Mouse (Mus musculus) cerebellum, adult 11 months (tissue): Measurements from ENCODE around the gene Lipa.
A peak's percentile ranks its signal among the peaks of the same experiment; 100 is the strongest.

Experiments
- DNase-seq: peaks from one replicate; pipeline ENCODE4 v3.0.0; 2022

Gene Lipa

DNA sequence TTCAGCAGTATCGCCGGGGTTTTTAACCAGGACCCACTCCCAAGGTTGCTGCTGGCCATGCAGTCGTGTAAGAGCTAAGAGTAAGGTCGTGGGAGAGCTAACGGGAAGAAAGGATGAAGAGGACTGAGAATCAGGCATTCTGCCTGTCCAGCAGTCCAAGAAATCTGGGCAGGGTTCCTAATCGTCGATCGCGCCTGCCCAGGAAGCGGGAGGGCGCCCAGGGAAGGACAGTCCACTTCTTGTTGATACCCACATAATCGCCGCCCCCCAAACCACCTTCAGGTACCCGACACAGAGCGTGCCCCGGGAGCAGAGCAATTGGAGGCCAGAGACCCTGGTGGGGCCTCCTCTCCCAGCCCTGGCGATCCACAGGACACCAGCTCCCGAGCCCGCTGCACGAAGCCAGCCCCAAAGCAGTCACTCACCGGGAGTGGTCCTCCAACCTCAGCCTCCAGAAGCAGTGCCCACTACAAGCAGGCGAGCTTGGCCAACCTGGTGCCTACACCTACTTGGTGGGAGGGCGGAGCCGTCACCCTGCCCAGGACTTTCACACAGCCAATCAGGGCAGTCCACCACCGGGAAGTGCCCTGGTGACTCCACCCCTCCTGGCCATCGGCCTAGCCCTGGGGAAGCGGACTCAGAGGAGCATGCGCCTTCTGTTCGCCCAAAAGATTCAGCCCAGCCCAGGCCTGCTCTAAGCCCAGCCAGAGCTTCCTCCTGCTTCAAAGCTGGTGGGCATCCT is at the start of gene Lipa:
Gene Lipa (minus strand): TSS at position 534 of the 742 bp plus-strand sequence.
- peak; percentile 96 for DNase-seq

DNA sequence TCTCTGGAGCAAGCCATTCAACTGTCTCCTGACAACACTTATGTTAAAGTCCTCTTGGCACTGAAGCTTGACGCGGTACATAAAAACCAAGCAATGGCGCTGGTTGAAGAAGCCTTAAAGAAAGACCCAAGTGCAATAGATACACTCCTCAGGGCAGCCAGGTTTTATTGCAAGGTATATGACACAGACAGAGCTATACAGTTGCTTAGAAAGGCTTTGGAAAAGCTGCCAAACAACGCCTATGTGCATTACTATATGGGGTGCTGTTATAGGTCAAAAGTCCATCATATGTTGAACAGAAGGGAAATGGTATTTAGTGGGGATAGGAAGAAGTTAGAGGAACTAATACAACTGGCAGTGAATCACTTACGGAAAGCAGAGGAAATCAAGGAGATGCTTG is 46.4 kb upstream of the Lipa start:
- DNase-seq: no peak

DNA sequence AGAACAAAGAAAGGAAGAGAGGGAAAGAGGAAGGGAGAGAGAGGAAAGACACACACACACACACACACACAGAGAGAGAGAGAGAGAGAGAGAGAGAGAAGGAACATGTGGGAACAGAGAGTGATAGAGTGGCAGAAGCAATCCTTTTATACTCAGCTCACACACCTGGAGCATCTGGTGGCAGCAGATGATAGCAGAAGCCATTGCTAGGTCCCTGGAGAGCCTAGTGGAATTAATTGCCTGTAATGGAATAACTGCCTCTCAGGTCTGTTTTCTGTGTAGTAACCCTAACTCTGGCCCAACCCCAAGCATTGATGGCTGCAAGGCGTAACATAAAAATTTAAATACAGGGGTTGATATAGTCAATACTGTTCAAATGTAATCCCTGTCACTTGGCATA is 43.8 kb upstream of the Lipa start:
- no peak for DNase-seq

DNA sequence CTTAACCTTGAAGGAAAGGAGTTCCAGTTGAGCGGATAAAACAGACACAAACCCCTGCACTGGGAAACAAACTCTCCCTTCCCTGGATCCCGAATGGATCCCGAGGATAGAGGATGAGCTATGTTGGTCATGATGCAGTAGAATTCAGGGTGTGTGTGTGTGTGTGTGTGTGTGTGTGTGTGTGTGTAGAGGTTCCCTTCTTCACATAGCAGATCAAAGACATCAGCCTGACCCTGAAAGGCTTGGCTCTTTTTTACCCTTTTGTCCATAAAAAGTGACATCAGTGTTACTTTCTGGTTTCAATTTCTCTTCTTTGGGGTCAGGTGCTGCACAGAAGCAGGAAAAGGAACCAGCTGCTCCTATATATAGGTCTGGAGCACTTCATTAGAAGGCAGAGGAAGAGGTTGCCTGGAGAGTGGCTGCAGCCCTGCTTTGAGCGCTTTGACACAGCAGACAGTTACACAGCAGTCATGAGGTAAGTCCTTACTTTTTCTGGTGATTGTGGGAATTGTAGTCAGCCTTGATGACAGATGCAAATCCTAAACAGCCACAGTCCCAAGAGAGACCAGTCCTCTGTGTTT is 42.7 kb upstream of the Lipa start:
- no peak for DNase-seq

DNA sequence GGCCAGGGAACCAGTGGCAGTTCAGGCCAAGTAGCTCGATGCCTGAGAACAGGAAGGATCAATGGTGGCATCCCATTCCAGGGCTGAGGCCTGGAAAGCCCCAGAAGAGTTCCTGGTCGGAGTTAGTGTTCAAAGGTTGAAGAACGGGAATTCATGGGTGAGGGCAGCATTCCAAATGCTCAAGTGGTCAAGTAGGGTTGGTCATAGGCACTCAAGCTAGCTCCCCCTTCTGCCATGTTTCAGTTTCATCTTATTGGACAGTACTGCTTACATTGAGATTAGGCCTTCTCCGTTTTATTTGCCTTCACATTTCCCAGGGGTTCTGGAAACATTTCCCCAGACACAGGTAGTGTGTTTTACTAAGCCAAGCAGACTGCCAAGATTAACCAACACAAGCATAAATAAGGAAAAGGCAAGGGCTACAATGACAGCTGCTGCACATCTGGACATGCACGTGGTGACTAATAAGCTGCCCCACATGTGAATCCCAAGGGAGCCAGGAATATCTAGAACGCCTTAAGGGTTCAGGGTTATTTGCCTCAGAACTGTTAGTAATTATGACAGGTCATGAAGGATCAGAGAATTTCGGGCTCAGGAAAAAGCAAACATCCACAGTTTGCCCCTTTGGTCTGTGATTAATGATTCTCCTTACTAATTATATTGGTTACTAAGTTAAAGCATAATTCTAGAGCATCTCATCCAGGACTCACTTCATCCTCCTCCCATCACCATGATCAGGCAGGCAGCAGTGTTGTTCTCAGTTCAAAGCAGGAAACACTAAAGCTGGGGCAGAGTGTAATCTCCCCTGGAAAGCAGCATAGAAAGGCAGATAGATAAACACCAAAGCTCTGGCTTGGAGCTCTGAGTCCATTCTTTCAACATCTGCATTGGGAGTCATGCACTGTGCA is 42.0 kb upstream of the Lipa start:
- DNase-seq: no peak

DNA sequence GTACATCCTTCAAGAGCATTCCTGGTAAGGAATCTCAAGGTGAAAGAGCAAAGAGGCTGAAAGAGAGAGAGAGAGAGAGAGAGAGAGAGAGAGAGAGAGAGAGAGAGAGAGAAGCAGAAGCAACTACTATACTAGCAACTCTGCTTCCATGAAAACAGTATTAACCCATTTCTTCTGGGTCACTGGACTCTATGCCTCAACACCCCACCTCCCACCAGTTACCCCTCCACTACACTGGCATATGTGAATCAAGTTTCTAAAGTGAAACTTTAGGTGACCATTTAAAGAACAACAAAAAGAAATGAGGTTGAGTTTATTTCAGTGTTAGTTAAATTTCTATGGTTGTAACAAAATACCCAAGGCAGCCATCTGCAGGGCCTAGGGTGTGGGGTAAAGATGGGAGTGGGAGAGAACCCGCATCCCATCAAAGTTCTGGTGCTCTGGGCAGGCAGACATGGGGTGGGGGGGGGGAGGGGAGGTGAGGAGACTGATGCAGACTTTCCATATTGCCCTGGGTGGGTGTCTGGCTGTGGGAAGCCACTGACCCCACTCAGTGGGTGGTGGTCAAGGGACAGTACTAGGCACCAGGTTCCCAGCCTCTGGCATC is 39.0 kb upstream of the Lipa start:
- DNase-seq: no peak

DNA sequence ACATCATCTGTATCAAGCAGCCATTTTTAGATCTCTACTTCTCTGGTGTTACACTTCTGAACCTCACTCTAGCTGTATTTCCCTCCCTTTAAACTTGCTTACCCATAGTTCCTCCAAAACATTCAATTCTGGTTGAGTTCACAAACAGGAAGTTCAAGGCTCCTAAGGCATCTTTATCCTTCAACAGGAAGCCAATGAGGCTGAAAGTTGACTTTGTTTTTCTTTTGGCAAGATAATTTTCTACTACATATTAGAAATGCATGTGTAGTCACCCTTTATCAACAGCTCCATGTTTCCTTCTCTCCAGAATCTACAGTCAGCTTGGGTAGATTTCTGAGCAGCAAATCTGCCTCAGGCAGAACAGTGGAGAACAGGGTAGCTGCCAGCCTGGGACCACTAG is 35.3 kb upstream of the Lipa start:
- no peak for DNase-seq

DNA sequence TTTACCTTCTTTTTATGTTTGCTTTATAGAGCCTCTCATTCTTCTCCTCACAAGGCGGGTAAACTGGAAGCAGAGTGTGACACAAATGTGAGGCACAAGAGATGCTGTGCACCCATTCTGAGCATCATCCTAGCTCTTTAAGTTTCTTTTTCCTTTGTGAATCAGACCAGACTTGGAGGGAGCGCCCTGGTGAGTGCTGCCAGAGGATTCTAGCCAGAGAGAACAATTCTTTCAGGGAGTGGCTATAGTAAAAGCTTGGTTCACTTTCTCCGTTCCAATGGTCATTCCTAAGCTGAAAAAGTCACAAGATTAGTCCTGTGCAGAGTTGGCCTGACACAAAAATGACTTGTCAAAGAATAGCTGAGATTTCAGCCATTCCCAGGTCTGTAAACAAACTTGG is 29.3 kb upstream of the Lipa start:
- no peak for DNase-seq

DNA sequence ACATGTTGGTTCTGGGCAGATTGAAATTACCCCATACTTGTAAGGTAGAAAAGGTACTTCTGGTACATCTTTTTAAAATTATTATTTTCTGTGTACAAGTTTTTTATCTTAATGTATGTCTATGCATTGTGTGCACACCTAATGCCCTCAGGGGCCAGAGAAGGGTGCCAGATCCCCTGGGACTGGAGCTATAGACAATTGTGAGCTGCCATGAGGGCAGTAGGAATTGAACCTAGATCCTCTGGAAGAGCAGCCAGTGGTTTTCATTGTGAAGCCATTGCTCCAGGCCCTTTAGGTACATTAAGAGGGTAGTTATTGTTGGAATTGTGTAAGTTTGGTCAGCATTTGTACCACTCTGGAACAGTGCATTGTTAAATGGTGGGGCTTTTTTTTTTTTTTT is 26.8 kb upstream of the Lipa start:
- no peak for DNase-seq

DNA sequence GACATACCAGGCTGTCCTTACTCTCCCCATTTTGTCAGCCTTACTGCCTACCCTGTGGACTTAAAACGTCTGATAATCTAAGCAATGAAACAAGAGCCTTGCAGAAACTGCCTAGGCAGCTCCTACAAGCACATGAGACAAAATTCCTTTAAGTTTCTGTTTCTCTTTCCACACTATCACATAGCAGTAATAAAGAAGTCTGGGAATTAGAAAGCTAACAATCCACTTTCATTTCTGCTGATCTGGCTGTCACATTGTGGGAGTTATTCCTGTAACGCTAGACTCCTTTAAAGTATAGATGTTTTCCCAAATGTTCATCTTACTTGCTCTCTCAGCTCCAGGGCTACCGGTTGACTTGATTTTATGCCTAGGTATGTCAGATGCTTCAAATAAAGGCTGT is 26.2 kb upstream of the Lipa start:
- no peak for DNase-seq

DNA sequence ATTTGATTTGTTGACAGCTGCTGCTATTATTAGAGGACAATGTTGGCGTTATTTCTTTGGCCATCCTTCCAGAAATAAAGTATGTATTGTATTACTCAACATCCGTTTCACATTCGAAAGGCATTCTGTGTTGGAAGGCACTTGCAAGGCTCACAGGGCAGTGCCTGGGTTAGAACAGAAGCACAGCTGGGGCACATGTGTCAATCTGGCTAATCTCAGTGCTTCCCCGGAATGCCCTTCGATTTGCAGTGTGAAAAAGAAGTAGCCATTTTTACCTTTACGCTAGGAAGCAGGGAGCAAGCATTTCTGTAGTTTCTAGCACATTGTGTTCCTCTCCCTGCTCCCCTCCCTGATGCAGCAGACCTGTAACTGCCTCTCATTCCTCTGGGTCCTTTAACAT is 25.7 kb upstream of the Lipa start:
- no peak for DNase-seq

DNA sequence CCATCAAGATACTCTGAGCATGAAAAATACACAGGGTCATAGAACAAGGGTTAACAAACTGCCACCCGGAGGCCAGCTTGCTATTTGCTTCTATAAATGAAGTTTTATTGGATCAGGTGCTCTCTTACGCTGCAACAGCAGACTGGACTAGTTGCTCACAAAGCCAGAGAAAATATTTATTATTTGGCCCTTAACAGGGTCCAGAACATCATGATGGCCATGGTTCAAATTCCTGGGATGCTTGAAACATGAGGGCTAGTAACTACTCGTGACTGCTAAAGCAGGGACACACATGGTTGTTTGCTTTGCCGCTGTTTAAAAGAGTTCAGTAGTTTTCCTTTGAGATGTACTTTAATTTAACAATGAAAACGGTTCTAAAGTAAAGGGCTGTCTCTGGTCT is 24.7 kb upstream of the Lipa start:
- DNase-seq: no peak

DNA sequence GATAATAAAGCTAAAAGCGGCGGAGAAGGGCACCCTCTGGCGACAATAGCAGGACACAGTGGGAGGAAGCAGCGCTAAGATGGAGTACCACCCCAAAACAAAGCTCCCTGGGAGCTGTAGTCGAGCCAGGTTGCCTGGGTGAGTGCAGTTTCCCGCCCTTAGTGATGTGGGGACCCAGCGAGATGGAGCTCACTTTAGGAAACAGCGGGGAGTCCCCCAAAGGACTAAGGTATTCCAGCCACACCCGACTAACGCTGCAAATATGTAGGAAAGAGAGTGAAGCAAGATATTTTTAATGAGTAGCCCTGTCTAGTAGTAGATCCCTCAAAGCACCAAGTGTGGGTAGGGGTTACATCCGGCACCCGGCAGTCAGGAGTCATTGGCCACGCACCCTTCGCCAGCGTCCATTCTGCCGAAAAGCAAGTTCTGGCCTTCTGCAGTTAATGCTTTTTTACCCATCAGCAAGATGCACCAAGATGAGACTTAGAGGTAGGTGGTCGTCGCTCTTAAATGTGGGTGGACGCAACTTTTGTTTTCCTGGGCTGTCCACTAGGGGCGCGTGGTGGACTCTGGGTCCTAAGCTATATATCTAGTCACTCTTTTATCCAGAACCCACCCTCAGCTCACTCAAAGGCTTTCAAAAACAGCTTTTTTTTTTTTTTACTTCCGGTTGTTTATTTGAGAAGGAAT is 23.4 kb upstream of the Lipa start, which contains the start of gene Ifit2:
Gene Ifit2 (plus strand): TSS at position 161 of the 690 bp plus-strand sequence.
- peak; percentile 33 for DNase-seq

DNA sequence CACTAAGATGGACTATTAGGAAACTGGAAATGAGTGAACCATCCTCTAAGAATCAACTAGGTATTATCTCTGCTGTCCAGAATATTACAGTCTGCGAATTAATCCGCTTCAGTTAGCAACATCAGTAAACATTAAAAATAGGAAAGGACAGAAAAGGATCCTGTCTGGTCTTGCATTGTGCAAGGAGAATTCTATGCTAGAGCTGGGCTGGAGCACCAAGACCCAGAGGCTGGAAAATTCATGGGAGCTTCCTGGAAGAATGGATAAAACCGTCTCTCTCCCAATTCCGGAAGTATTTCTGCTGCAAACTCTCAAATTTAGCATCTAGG is 22.9 kb upstream of the Lipa start:
- no peak for DNase-seq

DNA sequence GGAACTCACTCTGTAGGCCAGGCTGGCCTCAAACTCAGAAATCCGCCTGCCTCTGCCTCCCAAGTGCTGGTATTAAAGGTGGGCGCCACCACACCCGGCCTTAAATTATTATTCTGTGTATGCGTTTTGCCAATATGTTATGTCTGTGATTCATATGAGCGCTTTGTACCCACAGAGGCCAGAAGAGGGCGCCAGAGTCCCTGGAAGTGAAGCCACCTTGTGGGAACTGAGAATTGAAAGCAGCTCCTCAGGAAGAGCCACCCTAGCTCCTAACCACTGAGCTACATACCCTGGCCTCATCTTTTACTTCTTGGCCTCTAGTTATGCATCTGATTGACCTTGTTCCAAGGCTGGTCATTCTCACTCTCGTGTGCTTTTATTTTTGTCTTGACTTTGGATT is 20.7 kb upstream of the Lipa start:
- DNase-seq: peak; percentile 30

DNA sequence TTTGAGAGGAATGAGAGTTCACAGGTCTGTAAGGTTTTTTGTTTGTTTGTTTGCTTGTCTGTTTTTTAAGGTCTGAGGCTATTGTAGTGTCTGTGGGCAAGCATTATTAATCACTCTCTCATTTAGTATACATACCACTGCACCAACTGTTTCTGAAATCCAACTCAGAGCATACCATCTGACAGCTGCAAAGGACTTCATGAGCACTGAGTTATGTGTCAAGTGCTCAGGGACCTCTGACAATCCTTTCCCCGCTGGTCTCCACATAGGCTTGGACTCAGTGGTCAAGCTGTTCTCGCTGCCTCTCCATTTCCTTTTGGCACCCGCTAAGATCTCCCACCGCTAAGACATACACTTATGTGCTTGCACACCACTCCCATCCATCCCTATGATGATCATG is 18.9 kb upstream of the Lipa start:
- DNase-seq: no peak

DNA sequence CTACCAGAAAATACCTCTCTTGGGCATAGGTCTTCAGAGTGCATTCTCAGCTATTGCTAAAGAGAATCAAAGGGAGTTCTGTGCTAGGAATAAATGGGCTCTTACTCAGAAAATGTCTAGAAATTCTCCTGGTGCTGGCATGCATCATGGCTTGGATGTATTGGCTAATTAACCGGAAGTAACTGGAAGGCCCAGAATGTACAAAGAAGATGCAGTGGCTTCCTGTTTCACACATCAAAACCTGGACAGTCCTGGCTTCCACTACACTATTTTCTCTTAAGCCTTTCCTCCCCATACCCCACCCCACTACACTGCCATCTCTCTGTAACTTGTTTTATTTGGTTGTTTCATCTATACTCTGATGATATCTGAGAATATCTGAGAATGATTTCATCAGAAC is 12.1 kb upstream of the Lipa start:
- no peak for DNase-seq

DNA sequence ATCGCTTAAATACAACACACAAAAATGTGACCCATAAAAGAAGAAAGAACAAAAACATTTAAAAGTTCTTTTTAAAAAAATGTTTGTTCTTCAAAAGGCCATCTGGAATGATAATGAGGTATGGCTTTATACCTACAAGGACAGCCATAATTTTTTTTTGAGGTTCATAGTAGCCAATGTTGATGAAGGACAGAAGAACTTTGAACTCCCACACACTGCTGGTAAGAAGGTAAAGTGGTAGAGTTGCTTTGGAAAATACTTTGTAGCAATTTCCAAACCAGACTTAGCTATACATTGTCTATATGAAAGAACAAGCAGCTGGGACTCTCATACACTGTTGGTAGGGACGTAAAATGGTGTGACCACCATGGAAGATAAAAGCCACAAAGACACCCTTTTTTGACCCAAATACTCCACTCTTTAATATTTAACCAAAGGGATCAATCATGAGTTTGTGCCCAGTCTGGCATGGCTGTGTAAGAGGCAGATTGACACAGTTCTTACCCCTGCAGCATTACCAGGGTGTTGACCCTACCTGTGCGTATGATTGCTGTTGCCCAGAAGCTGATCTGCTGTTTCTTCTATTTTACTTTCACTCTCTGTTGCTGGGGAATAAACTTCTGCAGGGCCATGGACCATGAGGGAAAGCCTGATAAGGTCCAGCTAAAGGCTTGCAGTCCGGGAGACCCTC is 4.9 kb upstream of the Lipa start:
- no peak for DNase-seq

DNA sequence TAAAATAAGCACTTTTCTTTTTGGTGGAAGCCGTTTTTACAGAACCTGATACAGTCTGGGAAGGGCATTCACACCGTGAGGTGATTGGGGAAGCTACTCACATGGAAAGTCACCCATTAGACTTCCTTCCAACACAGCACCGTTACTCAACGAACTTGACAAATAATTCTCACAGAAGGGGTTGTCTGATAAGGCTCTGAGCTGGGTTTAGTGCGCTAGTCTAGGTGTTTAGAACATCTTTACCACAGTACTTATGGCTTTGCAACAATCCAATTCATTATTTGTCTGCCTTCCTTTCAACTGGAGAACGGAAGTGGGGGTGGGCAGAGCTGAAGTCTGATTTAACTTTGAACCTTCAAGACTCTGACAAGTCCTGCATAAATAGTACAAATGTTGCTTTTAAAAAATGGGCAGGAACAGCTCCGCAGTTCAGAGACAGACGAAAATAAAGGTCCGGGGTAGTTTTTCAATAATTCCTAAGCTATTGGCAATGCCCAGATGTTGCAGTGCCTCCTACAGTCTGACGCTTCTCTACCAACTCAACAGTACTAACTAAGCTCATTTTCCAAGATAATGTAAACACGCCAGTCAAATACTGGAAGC is 852 bp downstream of the Lipa start:
- DNase-seq: no peak

DNA sequence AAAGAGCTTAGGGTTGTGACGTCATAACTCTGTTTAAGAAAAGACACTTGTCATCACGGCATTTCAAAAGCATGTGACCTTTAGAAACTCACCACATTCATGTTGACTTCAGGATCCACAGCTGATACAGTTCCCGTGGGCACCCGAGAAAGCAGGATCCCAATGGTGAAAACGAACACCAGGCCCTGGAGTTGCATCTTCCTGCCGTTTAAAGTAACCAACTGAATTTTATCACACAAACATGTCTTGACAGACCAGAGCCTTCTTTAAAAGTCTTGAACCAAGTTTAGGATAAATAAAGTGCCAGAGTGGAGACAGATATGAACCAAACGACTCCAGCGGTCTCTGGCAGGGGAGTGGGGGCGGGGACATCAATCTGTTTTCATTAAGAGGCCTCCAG is 2.6 kb downstream of the Lipa start:
- no peak for DNase-seq

DNA sequence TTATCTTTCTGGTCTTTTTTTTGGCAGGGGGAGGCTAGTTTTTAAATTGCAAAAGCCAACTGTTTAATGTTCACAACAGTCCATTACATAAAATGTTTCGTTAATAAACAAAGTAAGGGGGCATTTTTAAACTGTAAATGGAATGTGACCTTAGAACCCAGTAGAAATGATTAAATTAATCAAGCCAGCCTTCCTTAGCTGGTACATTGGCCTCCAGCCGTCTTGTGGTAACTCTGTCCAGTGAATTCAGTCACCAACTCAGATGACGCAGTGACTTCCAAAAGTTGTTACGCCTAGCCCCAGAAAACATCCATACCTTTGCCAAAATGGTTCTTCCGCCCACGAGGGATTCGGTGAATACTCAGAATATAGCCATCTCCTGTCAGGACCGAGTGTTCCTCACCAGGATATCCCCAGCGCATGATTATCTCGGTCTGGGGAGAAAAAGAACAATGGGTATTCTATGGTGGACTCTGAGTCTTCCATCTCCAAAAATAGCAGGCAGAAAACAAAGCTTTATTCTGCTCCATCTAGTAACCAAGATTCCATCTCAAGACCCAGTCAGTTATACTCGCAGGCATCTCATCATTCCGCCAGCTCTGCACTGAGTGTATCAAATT is 4.1 kb downstream of the Lipa start:
- DNase-seq: no peak
